26 mouse cellular contexts compared by ENCODE assay signal in genomic region chr19:6684921-6685320, GRCm38 (mm10).
DNase-seq lines count a peak whose midpoint lies in the region; ATAC-seq and TF ChIP-seq lines count a peak whose summit lies in the region.
"Had no signal": no experiment of that assay in that cellular context is flagged by ENCODE, and none has a peak within 500 bp of the region (broad histone marks: within the 10 kb centered on the region; RNA-seq: fewer than 3 reads in every experiment).

No protein-coding gene starts in this region.

- no peak overlapping the region for H3K27ac ChIP-seq in neural tube, embryonic 15.5 days (replicated peaks)
- H3K27ac ChIP-seq in forebrain, embryonic 13.5 days: no peak overlapping the region

- H3K27me3 ChIP-seq in E14TG2a.4 (ENCODE audit: insufficient read depth, low read length): no peaks in the 10 kb centered on the region
- no peaks in the 10 kb centered on the region for H3K27me3 ChIP-seq in neural tube, embryonic 15.5 days (replicated peaks)
- H3K27me3 ChIP-seq in forebrain, embryonic 13.5 days: no peaks in the 10 kb centered on the region
- H3K27me3 ChIP-seq: CH12.LX had no signal

- H3K4me2 ChIP-seq in neural tube, embryonic 15.5 days: no peak overlapping the region
- no peak overlapping the region for H3K4me2 ChIP-seq in forebrain, embryonic 13.5 days

- H3K36me3 ChIP-seq in E14TG2a.4 (ENCODE audit: insufficient read depth, low read length): no peaks in the 10 kb centered on the region
- H3K36me3 ChIP-seq in neural tube, embryonic 15.5 days: no peaks in the 10 kb centered on the region
- no peaks in the 10 kb centered on the region for H3K36me3 ChIP-seq in forebrain, embryonic 13.5 days (ENCODE audit: poor library complexity, severe bottlenecking)
- H3K36me3 ChIP-seq: G1E had no signal

- peaks cover 66% of the 10 kb centered on the region for H3K4me1 ChIP-seq in E14TG2a.4 (replicated peaks; ENCODE audit: low read depth, low read length)
- H3K4me1 ChIP-seq in neural tube, embryonic 15.5 days: no peaks in the 10 kb centered on the region
- no peaks in the 10 kb centered on the region for H3K4me1 ChIP-seq in forebrain, embryonic 13.5 days

- no peak overlapping the region for H3K9ac ChIP-seq in neural tube, embryonic 15.5 days (replicated peaks)
- no peak overlapping the region for H3K9ac ChIP-seq in forebrain, embryonic 13.5 days

- H3K9me3 ChIP-seq in E14TG2a.4 (ENCODE audit: low read length): no peaks in the 10 kb centered on the region
- no peaks in the 10 kb centered on the region for H3K9me3 ChIP-seq in neural tube, embryonic 15.5 days (replicated peaks)
- H3K9me3 ChIP-seq in forebrain, embryonic 13.5 days (replicated peaks): no peaks in the 10 kb centered on the region
- H3K9me3 ChIP-seq: G1E had no signal

- TF ChIP-seq CTCF in E14TG2a.4 (conservative IDR thresholded peaks at IDR 0.05; ENCODE audit: low read length): no peak

- 31% methylated on average over 4 of the region's 4 CpGs for WGBS in neural tube, embryonic 15.5 days
- 46% methylated on average over 4 of the region's 4 CpGs for WGBS in forebrain, embryonic 13.5 days

- peak overlapping the region; percentile 23; the same call in 1 of the 2 replicates for H3K4me3 ChIP-seq in E14TG2a.4 (replicated peaks; ENCODE audit: low read length)
- H3K4me3 ChIP-seq in neural tube, embryonic 15.5 days (replicated peaks): no peak overlapping the region
- H3K4me3 ChIP-seq in forebrain, embryonic 13.5 days: no peak overlapping the region

- ATAC-seq in neural tube, embryonic 15.5 days (ENCODE audit: low FRiP score): no peak
- no peak for ATAC-seq in forebrain, embryonic 13.5 days
- ATAC-seq: activated CD4-positive, CD25-positive, alpha-beta regulatory T cell, adult 4 months; CD4-positive, CD25-positive, alpha-beta regulatory T cell, adult 4 months; Patski had no signal

- DNase-seq in ES-CJ7 (ENCODE audit: low read depth, low spot score) (peak; percentile 82), R1 (ENCODE audit: low read depth, low spot score) (peak; percentile 66), ZHBTc4 (ENCODE audit: low read depth, low spot score) (peak; percentile 71)
- no peak for DNase-seq in adrenal gland, postnatal 10 days
- no peak for DNase-seq in heart, postnatal 4 days
- DNase-seq: adrenal gland, adult 2 months; adrenal gland, adult 8-10 months; adrenal gland, postnatal 14 days; adrenal gland, postnatal 25 days; adrenal gland, postnatal 36 days; B cell, adult 2 months; cerebellum, adult 11 months; cerebellum, adult 11-12 months; cerebellum, adult 18-20 months; cerebellum, adult 2 months; cerebellum, adult 8-10 months; cerebellum, adult 9-10 months; cerebellum, adult 9-11 months had no signal

Comparison
In these comparisons a context has a peak if more than half of its experiments do, and no peak if none do; other contexts are left out.
1. DNase-seq: peak in ES-CJ7 (single experiment), R1 (single experiment) and ZHBTc4 (single experiment); none in adrenal gland, postnatal 10 days (single experiment) and heart, postnatal 4 days (single experiment).